Mouse (Mus musculus) leukemia stem cell, adult 10-12 weeks (primary cell): ENCODE data around the gene Hao2. TPM values are rescaled to one million over a fixed set of nuclear protein-coding genes. Genes with fewer than 3 reads are reported as not detected.

Experiments used
- polyA plus RNA-seq: library from polyadenylated mRNA; stranded (reverse); fragments of >175 nt; gene quantifications from 2 replicates; pipeline ENCODE4 v1.2.3, GENCODE M21; 2012; ENCODE audit warnings: low replicate concordance

Gene Hao2
- not detected in 2 replicates for polyA plus RNA-seq

GRCm38 (mm10) chr3:98893057-98893772 lies at the start of gene Hao2:
TSS of gene Hao2 (minus strand) at chr3:98893239.

GRCm38 (mm10) chr3:98859576-98859975 lies 33.5 kb downstream of the Hao2 start, which contains the start of gene Hsd3b1:
TSS of gene Hsd3b1 (minus strand) at chr3:98859794.

Other genes starting within 250 kb of the Hao2 start
- gene Hsd3b2, start 168.7 kb downstream of the Hao2 start, polyA plus RNA-seq = not detected in 2 replicates
- not detected in 2 replicates for gene Hsd3b3, start 130.1 kb downstream of the Hao2 start, polyA plus RNA-seq
- gene Hsd3b6, start 78.8 kb downstream of the Hao2 start, polyA plus RNA-seq = 0.23 and 0.25 TPM in 2 replicates
- gene Hsd3b1, start 33.4 kb downstream of the Hao2 start, polyA plus RNA-seq = 0.34 and 0.48 TPM in 2 replicates
- gene Wars2, start 247.8 kb upstream of the Hao2 start, polyA plus RNA-seq = 0.29 and 0.92 TPM in 2 replicates